Mouse (Mus musculus) embryonic facial prominence, embryonic 13.5 days (tissue): ENCODE measurements at regions not wholly inside any gene's neighbourhood (a gene's known extent, or its start where the extent isn't known, plus 50 kb on each side); places are given as distances from the start of the nearest gene placed in this dataset.

Experiments
- ATAC-seq: fragments of 200-750 bp; cut with Nextera tagmentation; 2 replicates; pipeline ENCODE4 v1.8.0; 2017; ENCODE audit warnings: low read depth; ENCODE audit not compliant: insufficient number of reproducible peaks, insufficient read depth, low FRiP score, low TSS enrichment
- H3K27ac ChIP-seq: fragments of 300-500 bp; sonication (generic); 2 replicates; pipeline ENCODE4 v1.5.1; 2015; ENCODE audit warnings: moderate library complexity, mild to moderate bottlenecking, inconsistent platforms
- H3K27me3 ChIP-seq: fragments of 300-500 bp; sonication (generic); 2 replicates; pipeline ENCODE4 v1.6.1; 2015; ENCODE audit warnings: mild to moderate bottlenecking, inconsistent platforms
- H3K36me3 ChIP-seq: fragments of 300-500 bp; sonication (generic); 2 replicates; pipeline ENCODE4 v1.6.1; 2015; ENCODE audit warnings: mild to moderate bottlenecking, inconsistent platforms
- H3K4me1 ChIP-seq: fragments of 300-500 bp; sonication (generic); 2 replicates; pipeline ENCODE4 v1.6.1; 2015; ENCODE audit warnings: inconsistent platforms
- H3K4me2 ChIP-seq: fragments of 300-500 bp; sonication (generic); 2 replicates; pipeline ENCODE4 v1.6.1; 2015; ENCODE audit warnings: moderate library complexity, mild to moderate bottlenecking, inconsistent platforms
- H3K4me3 ChIP-seq: fragments of 300-500 bp; sonication (generic); 2 replicates; pipeline ENCODE4 v1.5.1; 2015; ENCODE audit warnings: mild to moderate bottlenecking, inconsistent platforms
- H3K9ac ChIP-seq: fragments of 300-500 bp; sonication (generic); 2 replicates; pipeline ENCODE4 v1.6.1; 2015; ENCODE audit warnings: mild to moderate bottlenecking, inconsistent platforms
- H3K9me3 ChIP-seq: fragments of 300-500 bp; sonication (generic); 2 replicates; pipeline ENCODE4 v1.6.1; 2016; ENCODE audit warnings: inconsistent platforms
- WGBS: fragments of 180-500 bp; shearing (Covaris S2); methylation state at CpG from one replicate; pipeline ENCODE4 v1.1.7; 2015; ENCODE audit warnings: mixed read lengths; 5-methylcytosine and 5-hydroxymethylcytosine counted together

DNA sequence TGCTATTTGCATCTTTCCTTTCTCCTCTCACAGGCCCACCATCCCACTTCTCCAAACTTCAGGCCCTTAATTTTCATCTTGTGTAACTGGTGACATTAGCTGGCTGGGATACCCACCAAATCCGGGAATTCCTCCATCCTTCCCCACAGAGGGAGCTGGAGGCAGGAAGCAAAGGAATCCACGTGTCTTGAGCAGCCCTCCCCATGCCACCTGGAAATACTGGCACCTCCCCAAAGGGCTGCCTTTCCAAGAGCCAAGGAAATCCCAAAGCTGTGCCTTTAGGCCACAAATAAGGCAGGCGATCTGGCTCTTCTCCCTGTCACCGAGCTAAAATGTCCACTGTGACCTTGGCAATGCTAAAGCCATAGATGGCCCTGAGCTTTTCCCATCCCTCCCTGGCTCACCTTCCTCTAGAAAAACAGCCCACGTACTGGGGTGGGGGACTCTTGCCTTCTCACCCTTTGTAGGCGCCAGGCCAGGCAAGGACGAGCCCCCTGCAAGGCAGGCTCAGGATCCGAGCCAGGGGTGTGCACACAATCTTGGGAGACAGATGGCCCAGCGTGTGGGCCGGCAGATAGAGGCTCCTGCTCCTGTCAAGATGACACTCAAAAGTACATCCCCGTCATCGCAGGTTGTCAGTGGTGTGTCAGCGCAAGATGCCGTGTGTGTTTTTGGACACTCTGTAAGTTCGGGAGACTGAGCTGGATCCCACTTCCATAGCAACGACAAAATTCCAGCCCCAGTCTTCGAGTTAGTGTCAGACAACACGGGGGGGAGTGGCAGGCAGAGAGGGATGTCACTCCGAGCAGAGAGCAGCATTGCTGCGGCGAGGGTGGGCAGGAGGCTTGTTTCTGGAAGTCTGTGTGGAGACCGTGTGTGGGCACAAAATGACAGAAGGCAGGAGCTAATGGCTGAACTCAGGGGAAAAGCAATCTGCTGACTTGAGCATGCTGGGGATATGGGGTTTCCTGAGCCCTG lies 414.4 kb downstream of the Gm45692 start:
- no peaks in the 10 kb centered on the region for H3K27me3 ChIP-seq
- no peaks in the 10 kb centered on the region for H3K36me3 ChIP-seq
- no peaks in the 10 kb centered on the region for H3K9me3 ChIP-seq
- H3K4me2 ChIP-seq: no peak overlapping the region
- ATAC-seq: no peak
- no peak overlapping the region for H3K9ac ChIP-seq
- no peak overlapping the region for H3K27ac ChIP-seq
- no peak overlapping the region for H3K4me3 ChIP-seq
- peaks cover 4% of the 10 kb centered on the region for H3K4me1 ChIP-seq
- 65% methylated on average over 22 of the region's 22 CpGs for whole genome bisulfite sequencing

GRCm38 (mm10) chr8:26535816-26536215 lies 416.5 kb downstream of the Gm45692 start:
- Histone ChIP-seq H3K9me3 (no peaks in the 10 kb centered on the region), H3K36me3 (no peaks in the 10 kb centered on the region), H3K4me2 (no peak overlapping the region), H3K4me1 (peaks cover 4% of the 10 kb centered on the region), H3K9ac (no peak overlapping the region), H3K4me3 (no peak overlapping the region), H3K27me3 (no peaks in the 10 kb centered on the region), H3K27ac (no peak overlapping the region)
- ATAC-seq: no peak
- WGBS: 66% methylated on average over 3 of the region's 3 CpGs

GRCm38 (mm10) chr8:26553691-26554090 lies 423.4 kb upstream of the Zfp703 start:
- 76% methylated on average over 5 of the region's 5 CpGs for WGBS
- no peak for ATAC-seq
- no peak overlapping the region for H3K9ac ChIP-seq

GRCm38 (mm10) chr8:26559196-26559595 lies 417.9 kb upstream of the Zfp703 start:
- Histone ChIP-seq H3K4me2 (no peak overlapping the region), H3K4me3 (no peak overlapping the region), H3K27ac (no peak overlapping the region), H3K9me3 (no peaks in the 10 kb centered on the region), H3K27me3 (no peaks in the 10 kb centered on the region), H3K9ac (no peak overlapping the region), H3K4me1 (no peaks in the 10 kb centered on the region), H3K36me3 (no peaks in the 10 kb centered on the region)
- 67% methylated on average over 5 of the region's 5 CpGs for WGBS
- ATAC-seq: no peak

More at GRCm38 (mm10) chr8:26553691-26554090, 423.4 kb upstream of the Zfp703 start:
- H3K27me3 ChIP-seq: no peaks in the 10 kb centered on the region
- no peak overlapping the region for H3K4me3 ChIP-seq
- no peaks in the 10 kb centered on the region for H3K9me3 ChIP-seq
- H3K4me2 ChIP-seq: no peak overlapping the region
- no peak overlapping the region for H3K27ac ChIP-seq
- no peaks in the 10 kb centered on the region for H3K36me3 ChIP-seq
- H3K4me1 ChIP-seq: no peaks in the 10 kb centered on the region

GRCm38 (mm10) chr8:26563151-26563550 lies 414.0 kb upstream of the Zfp703 start:
- WGBS: 92% methylated on average over 2 of the region's 2 CpGs
- no peak for ATAC-seq
- Histone ChIP-seq H3K4me2 (no peak overlapping the region), H3K27ac (no peak overlapping the region), H3K4me3 (no peak overlapping the region), H3K9me3 (no peaks in the 10 kb centered on the region), H3K27me3 (no peaks in the 10 kb centered on the region), H3K4me1 (no peaks in the 10 kb centered on the region), H3K36me3 (no peaks in the 10 kb centered on the region), H3K9ac (no peak overlapping the region)

GRCm38 (mm10) chr8:26564254-26564653 lies 412.9 kb upstream of the Zfp703 start:
- Histone ChIP-seq H3K27me3 (no peaks in the 10 kb centered on the region), H3K36me3 (no peaks in the 10 kb centered on the region), H3K27ac (no peak overlapping the region), H3K4me1 (no peaks in the 10 kb centered on the region), H3K4me3 (no peak overlapping the region), H3K9ac (no peak overlapping the region), H3K9me3 (no peaks in the 10 kb centered on the region), H3K4me2 (no peak overlapping the region)
- ATAC-seq: no peak
- WGBS: 92% methylated on average over 2 of the region's 2 CpGs

- ATAC-seq: no peak
- Histone ChIP-seq H3K4me3 (no peak overlapping the region), H3K9ac (no peak overlapping the region), H3K9me3 (no peaks in the 10 kb centered on the region), H3K27me3 (no peaks in the 10 kb centered on the region), H3K27ac (no peak overlapping the region), H3K4me2 (no peak overlapping the region), H3K4me1 (no peaks in the 10 kb centered on the region), H3K36me3 (no peaks in the 10 kb centered on the region)
- WGBS: 69% methylated on average over 15 of the region's 15 CpGs
Measured at GRCm38 (mm10) chr8:26568423-26569060, 408.6 kb upstream of the Zfp703 start.

DNA sequence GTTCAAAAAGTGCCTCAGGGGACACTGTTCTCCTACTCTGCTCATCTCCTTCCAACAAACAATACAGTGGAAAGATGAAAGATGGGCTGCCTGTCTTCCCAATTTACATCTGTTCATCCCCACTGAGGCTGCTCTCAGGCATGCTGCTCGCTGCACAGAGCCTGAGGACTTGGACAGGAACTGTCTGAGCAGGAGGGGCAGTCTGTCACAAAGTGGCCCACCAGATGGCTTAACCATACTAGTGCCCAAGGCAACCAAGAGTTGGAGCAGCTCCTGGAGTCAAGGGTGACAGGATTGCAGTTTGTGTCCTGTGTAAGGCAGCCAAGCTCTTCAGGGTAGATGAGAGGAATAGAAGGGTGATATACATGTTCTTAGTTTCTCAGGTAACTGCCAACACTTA lies 388.3 kb upstream of the Zfp703 start:
- Histone ChIP-seq H3K4me3 (no peak overlapping the region), H3K9me3 (no peaks in the 10 kb centered on the region), H3K4me2 (no peak overlapping the region), H3K4me1 (peaks cover 4% of the 10 kb centered on the region; the same call in 1 of the 2 replicates), H3K9ac (no peak overlapping the region), H3K27ac (no peak overlapping the region), H3K36me3 (no peaks in the 10 kb centered on the region), H3K27me3 (no peaks in the 10 kb centered on the region)
- ATAC-seq: no peak
- WGBS: 69% methylated on average over 1 of the region's 1 CpGs

- no peak for ATAC-seq
Measured at GRCm38 (mm10) chr8:26590591-26591212, 386.4 kb upstream of the Zfp703 start.

DNA sequence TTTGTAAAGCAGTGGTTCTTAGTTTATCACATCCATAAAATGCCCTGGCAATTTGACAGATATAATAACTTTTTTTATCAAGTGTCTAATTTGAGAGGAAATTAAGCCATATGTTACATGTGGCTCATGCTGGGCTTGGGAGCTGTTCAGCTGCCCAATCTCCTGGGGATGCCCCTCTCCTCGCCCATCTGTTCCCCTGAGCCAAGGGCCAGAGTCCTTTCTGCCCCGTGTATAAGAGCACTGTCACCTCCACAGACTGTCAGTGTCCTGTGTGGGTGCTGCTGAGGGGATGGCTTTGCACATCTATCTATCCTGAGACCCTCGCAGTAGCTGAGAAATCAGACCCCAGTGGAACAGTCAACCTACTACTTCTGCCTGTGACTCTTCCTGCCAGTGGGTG lies 385.9 kb upstream of the Zfp703 start:
- no peaks in the 10 kb centered on the region for H3K36me3 ChIP-seq
- WGBS: 72% methylated on average over 3 of the region's 3 CpGs
- H3K4me3 ChIP-seq: no peak overlapping the region
- H3K27ac ChIP-seq: no peak overlapping the region
- no peaks in the 10 kb centered on the region for H3K9me3 ChIP-seq
- peaks cover 7% of the 10 kb centered on the region for H3K4me1 ChIP-seq
- H3K9ac ChIP-seq: no peak overlapping the region
- no peaks in the 10 kb centered on the region for H3K27me3 ChIP-seq
- no peak for ATAC-seq
- H3K4me2 ChIP-seq: no peak overlapping the region

More at GRCm38 (mm10) chr8:26590591-26591212, 386.4 kb upstream of the Zfp703 start:
- WGBS: 80% methylated on average over 2 of the region's 2 CpGs
- Histone ChIP-seq H3K4me1 (peaks cover 7% of the 10 kb centered on the region), H3K4me2 (no peak overlapping the region), H3K27me3 (no peaks in the 10 kb centered on the region), H3K4me3 (no peak overlapping the region), H3K9me3 (no peaks in the 10 kb centered on the region), H3K36me3 (no peaks in the 10 kb centered on the region), H3K27ac (no peak overlapping the region), H3K9ac (no peak overlapping the region)

- Histone ChIP-seq H3K36me3 (no peaks in the 10 kb centered on the region), H3K4me1 (peaks cover 7% of the 10 kb centered on the region), H3K9ac (no peak overlapping the region), H3K4me3 (no peak overlapping the region), H3K4me2 (no peak overlapping the region), H3K9me3 (no peaks in the 10 kb centered on the region), H3K27ac (no peak overlapping the region), H3K27me3 (no peaks in the 10 kb centered on the region)
- 64% methylated on average over 5 of the region's 5 CpGs for WGBS
- ATAC-seq: no peak
Measured at GRCm38 (mm10) chr8:26593536-26594368, 383.4 kb upstream of the Zfp703 start.
